Mouse (Mus musculus) thymus, postnatal 0 days (tissue): ENCODE data around the gene Adgrd1. TPM values are rescaled to one million over a fixed set of nuclear protein-coding genes. Genes with fewer than 3 reads are reported as not detected.
A peak's percentile ranks its signal among the peaks of the same experiment; 100 is the strongest.

Source experiments
- DNase-seq: peaks from one replicate; pipeline ENCODE4 v3.0.0-alpha.2; 2015; ENCODE audit warnings: low spot score
- polyA plus RNA-seq: library from polyadenylated mRNA; unstranded; fragments of >200 nt; fragmentation: Nextera tagmentation; extraction: Ambion mirVana; gene quantifications from 2 replicates; pipeline ENCODE4 v1.2.1, GENCODE M21; 2015

The Adgrd1 gene
- polyA plus RNA-seq, 1 experiment from 2014 or later = 0.72 TPM

GRCm38 (mm10) chr5:129155023-129155901 is 58.7 kb downstream of the Adgrd1 start:
- DNase-seq = no peak

DNA sequence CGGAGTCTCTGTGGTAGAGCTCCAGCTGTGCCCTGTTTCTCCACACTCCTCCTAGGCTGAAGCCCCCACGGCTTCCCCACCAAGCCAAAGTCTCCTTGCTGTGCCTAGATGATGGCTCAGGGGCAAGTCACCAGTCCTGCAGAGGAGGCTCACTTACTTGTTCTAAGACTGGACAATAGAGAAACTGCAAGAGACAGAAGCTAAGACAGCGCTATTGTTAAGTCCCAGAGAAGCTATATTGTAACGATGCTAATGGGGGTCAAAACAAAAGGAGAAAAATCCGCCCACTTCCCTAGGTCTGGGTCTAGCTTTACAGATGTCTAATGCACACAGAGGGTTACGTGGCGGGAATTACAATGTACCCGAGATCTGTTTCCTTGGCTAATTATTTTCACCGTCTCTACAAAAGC is 59.4 kb downstream of the Adgrd1 start:
- DNase-seq = no peak

DNA sequence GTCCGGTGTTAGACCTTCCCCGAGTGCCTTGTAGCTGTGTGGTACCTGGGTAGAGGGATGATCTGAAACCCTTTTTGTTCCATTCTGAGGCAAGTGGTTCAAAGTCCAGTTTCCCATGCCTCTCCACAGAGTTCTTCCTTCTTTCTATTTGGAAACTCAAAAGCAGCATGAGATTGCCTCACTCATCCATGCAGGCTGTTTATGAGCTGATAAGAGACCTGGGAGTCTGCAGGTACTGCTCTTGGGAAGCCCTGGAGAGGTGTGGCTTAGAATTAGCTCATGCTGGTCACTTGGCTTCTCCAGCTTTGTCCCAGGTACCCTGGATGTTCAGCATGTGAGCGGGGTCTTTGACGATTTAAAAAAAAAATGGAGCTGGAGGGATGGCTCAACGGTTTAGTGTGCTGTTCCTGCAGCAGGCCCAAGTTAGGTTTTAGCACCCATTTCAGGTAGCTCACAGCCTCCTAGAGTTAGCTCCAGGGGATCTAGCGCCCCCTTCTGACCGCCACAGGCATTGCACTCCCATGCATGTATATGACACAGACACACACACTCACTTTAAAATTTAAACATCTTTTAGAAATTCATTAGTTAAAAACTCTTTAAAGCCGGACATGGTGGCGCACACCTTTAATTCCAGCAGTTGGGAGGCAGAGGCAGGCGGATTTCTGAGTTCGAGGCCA is 65.0 kb downstream of the Adgrd1 start:
- DNase-seq = no peak

GRCm38 (mm10) chr5:129163416-129163815 is 66.9 kb downstream of the Adgrd1 start:
- DNase-seq = no peak

GRCm38 (mm10) chr5:129164091-129164490 is 67.5 kb downstream of the Adgrd1 start:
- DNase-seq = no peak

GRCm38 (mm10) chr5:129164911-129165584 is 68.5 kb downstream of the Adgrd1 start:
- no peak for DNase-seq

GRCm38 (mm10) chr5:129165595-129165994 is 69.0 kb downstream of the Adgrd1 start:
- no peak for DNase-seq

GRCm38 (mm10) chr5:129169090-129169489 is 72.5 kb downstream of the Adgrd1 start:
- no peak for DNase-seq

GRCm38 (mm10) chr5:129169567-129169966 is 73.0 kb downstream of the Adgrd1 start:
- DNase-seq = no peak

DNA sequence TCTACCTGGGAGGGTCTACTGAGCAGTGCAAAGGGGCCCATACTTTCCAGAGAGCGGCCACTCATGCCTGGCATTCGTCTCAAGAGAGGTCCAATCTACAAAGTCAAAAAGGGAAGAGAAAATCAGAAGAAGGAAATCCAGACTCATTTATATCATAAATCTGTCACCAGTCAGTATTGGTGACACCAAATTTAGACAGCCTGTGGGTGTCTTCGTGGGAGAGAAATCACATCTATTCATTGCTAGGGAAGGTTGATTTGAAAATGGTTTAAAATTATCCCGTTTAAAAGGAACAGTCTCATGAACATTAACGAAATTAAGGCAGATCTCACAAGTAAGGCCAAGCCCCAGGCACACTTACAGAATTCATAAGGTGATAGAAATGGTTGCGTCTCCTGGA is 76.0 kb downstream of the Adgrd1 start:
- DNase-seq = no peak

DNA sequence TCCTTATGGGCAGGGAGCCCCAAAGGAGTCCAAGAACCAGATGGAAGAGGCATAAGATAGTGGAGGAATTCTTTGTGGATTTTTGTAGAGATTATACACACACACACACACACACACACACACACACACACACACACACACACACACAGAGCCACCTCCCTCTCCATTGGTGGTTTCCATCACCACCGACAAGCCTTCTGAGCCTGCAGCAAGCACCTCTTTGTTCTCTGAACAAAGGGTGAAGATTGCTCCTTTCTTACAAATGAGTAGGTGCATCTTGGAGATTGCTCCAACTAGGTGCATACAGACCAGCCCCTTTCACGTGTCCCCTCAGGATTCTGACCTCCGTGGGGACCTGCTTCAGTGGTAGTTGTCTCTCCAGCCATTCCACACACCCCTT is 79.4 kb downstream of the Adgrd1 start:
- DNase-seq = no peak

GRCm38 (mm10) chr5:129177697-129178511 is 81.4 kb downstream of the Adgrd1 start:
- peak; percentile 58 for DNase-seq

DNA sequence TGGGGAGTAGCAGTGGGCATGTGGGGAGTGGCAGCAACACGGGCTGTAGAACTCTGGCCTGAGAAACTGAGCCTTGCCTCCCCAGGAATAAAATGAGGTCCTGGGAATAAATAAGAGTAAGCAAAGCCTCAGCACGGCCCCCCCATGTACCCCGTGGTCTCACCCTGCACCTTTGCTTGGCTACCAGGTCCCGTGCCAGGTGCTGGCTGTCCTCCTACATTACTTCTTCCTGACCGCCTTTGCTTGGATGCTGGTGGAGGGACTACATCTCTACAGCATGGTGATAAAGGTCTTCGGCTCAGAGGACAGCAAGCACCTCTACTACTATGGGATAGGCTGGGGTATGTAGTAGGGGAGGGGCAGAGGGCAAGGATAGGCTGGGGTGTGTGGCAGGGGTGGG is 82.8 kb downstream of the Adgrd1 start:
- no peak for DNase-seq

- no peak for DNase-seq
Observed at GRCm38 (mm10) chr5:129179995-129180714, 83.6 kb downstream of the Adgrd1 start.

- DNase-seq = no peak
Observed at GRCm38 (mm10) chr5:129180715-129181228, 84.2 kb downstream of the Adgrd1 start.

DNA sequence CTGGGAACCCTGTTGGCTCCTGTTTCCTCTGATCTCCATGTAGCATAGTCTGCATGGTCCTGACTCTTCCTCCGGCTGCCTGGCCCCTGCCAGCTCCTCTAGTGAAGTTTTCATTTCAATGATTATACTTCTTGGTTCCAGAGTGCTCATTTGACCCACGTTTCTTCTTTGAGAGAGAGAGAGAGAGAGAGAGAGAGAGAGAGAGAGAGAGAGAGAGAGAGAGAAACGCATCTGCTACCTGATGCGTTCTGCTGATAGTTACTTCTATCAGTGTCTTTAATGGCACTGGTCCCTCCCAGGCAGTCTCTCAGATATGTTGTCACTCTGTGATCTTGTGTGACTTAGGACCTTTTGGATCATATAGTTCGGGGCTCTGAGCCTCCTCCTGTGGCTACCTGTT is 84.9 kb downstream of the Adgrd1 start:
- DNase-seq = no peak

GRCm38 (mm10) chr5:129182554-129182953 is 86.0 kb downstream of the Adgrd1 start:
- DNase-seq = no peak

DNA sequence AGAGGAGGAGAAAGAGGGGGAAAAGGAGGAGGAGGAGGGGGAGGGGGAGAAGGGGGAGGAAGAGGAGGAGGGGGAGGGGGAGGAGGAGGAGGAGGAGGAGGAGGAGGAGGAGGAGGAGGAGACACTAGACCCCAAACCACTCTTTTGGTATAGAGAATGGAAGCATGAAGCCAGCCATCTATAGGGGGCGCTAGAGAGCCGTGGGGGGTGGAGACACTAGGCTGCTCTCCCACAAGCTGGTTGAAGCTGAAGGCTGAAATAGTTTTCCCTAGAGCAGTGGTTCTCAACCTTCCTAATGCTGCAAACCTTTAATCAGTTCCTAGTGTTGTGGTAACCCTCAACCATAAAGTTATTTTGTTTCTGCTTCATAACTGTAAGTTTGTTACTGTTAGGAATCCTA is 89.7 kb downstream of the Adgrd1 start:
- DNase-seq = peak; percentile 23

DNA sequence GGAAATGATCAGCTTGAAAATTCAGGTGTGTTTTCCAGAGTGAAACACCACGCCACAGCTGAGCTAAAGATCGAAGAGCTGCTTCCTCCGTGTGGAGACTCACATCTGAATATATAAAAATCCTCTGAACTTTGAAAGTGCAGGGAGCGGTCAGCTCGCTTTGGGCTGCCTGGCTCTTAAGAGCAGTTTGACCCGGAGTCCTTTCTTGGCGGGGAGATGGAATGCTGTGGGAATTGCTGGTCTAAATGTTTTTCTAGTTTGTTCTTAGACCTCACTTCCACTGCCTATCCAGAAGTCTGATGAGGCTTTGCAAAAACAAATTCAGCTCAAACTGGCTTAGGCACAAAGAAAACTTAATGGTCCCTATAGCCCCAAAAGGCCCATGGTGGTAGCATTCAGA is 90.4 kb downstream of the Adgrd1 start:
- DNase-seq = no peak

GRCm38 (mm10) chr5:129189071-129189470 is 92.5 kb downstream of the Adgrd1 start:
- DNase-seq = no peak
